Mouse (Mus musculus): ENCODE measurements at regions not wholly inside any gene's neighbourhood (a gene's known extent, or its start where the extent isn't known, plus 50 kb on each side); places are given as distances from the start of the nearest gene placed in this dataset.

DNA sequence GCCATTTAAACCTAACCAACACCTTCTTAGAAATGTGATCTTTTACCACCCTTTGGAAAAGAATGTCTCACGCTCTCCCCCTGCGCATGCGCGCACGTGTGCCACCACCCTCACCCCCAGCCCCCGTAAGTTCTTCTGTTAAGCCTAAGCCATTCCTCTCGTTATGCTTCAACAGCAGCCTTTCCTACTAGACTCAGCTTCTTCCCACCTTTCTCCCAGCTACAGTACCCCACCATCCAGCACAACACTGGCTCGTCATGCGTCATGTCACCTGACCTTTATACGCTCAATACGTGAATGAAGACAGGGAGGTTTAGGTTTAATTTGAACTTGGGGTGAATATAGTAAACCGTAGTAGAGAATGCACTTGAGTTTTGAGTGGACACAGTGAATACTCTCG lies 55.8 kb upstream of the Mpp6 start:
- Histone ChIP-seq H3K9ac (ENCODE audit: low read depth, low read length) (no peak overlapping the region), H3K4me2 (ENCODE audit: low read depth, low read length) (no peak overlapping the region), H3K27me3 (replicated peaks; ENCODE audit: control insufficient read depth, insufficient read depth, low read length) (no peaks in the 10 kb centered on the region), H3K36me3 (ENCODE audit: control insufficient read depth, insufficient read depth, low read length) (no peaks in the 10 kb centered on the region), H3K27ac (replicated peaks; ENCODE audit: low read depth, low read length) (no peak overlapping the region), H3K9me3 (ENCODE audit: control insufficient read depth, low read length) (no peaks in the 10 kb centered on the region), H3K4me3 (ENCODE audit: low read depth, low read length) (no peak overlapping the region), H3K4me1 (ENCODE audit: control insufficient read depth, insufficient read depth, low read length) (no peaks in the 10 kb centered on the region)
- ATAC-seq (ENCODE audit: low read depth): no peak
- WGBS: 82% methylated on average over 13 of the region's 13 CpGs
- DNase-seq (ENCODE audit: low spot score): no peak

DNA sequence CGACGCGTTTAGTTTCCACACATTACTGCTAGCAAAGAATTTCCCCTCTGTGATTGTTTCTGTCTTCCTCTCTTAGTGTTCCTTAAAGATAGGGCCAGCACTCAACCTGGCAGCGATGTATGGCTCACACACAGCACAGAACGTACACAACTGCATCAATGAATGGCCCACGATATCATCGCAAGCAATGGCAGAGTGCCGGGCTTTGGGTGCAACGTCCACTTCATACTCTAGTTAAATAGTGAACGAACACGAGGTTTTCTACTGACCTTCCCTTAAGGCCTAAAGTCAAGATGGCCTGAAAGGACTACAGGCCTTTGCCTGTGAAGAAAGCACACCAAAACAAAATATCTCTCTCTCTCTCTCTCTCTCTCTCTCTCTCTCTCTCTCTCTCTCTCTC lies 51.4 kb upstream of the Mpp6 start:
- Histone ChIP-seq H3K27me3 (replicated peaks; ENCODE audit: control insufficient read depth, insufficient read depth, low read length) (no peaks in the 10 kb centered on the region), H3K36me3 (ENCODE audit: control insufficient read depth, insufficient read depth, low read length) (no peaks in the 10 kb centered on the region), H3K4me1 (ENCODE audit: control insufficient read depth, insufficient read depth, low read length) (no peaks in the 10 kb centered on the region), H3K9ac (ENCODE audit: low read depth, low read length) (no peak overlapping the region), H3K4me3 (ENCODE audit: low read depth, low read length) (no peak overlapping the region), H3K4me2 (ENCODE audit: low read depth, low read length) (no peak overlapping the region), H3K9me3 (ENCODE audit: control insufficient read depth, low read length) (no peaks in the 10 kb centered on the region), H3K27ac (replicated peaks; ENCODE audit: low read depth, low read length) (no peak overlapping the region)
- DNase-seq (ENCODE audit: low spot score): no peak
- no peak for ATAC-seq (ENCODE audit: low read depth)
- 88% methylated on average over 11 of the region's 11 CpGs for WGBS

GRCm38 (mm10) chr6:50059917-50060316 lies 50.1 kb upstream of the Mpp6 start:
- Histone ChIP-seq H3K4me1 (ENCODE audit: control insufficient read depth, insufficient read depth, low read length) (no peaks in the 10 kb centered on the region), H3K36me3 (ENCODE audit: control insufficient read depth, insufficient read depth, low read length) (no peaks in the 10 kb centered on the region), H3K4me3 (ENCODE audit: low read depth, low read length) (no peak overlapping the region), H3K27ac (replicated peaks; ENCODE audit: low read depth, low read length) (no peak overlapping the region), H3K4me2 (ENCODE audit: low read depth, low read length) (no peak overlapping the region), H3K27me3 (replicated peaks; ENCODE audit: control insufficient read depth, insufficient read depth, low read length) (no peaks in the 10 kb centered on the region), H3K9me3 (ENCODE audit: control insufficient read depth, low read length) (no peaks in the 10 kb centered on the region), H3K9ac (ENCODE audit: low read depth, low read length) (no peak overlapping the region)
- 79% methylated on average over 3 of the region's 3 CpGs for WGBS
- DNase-seq (ENCODE audit: low spot score) (no peak), ATAC-seq (ENCODE audit: low read depth) (no peak)
